Mouse (Mus musculus) kidney, adult 18-20 months (tissue): ENCODE measurements at regions not wholly inside any gene's neighbourhood (a gene's known extent, or its start where the extent isn't known, plus 50 kb on each side); places are given as distances from the start of the nearest gene placed in this dataset.

ENCODE experiments used
- DNase-seq: peaks from one replicate; pipeline ENCODE4 v3.0.0; 2021

- DNase-seq, result no peak
Measured at GRCm38 (mm10) chr8:84336376-84336775, 51.9 kb upstream of the Cacna1a start.

DNA sequence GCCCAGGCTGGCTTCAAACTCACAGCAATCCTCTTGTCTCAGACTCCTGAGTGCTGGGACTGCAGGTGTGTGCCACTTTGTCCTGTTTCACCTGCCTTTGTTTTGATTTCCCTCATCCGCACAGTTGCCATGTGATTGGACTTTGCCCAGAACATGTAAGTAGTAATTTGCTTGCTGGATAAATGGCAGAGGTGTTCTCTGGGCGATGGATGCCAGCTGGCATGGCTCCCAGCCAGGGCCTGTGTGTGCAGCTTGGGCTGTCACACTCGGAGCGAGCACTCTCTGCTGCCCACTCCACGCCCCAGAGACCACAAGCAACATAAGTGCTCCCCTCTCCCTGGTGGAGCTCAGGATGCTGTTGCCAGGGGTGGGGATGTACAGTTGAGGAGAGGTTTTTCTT is 53.9 kb upstream of the Cacna1a start:
- peak; percentile 83 for DNase-seq

DNA sequence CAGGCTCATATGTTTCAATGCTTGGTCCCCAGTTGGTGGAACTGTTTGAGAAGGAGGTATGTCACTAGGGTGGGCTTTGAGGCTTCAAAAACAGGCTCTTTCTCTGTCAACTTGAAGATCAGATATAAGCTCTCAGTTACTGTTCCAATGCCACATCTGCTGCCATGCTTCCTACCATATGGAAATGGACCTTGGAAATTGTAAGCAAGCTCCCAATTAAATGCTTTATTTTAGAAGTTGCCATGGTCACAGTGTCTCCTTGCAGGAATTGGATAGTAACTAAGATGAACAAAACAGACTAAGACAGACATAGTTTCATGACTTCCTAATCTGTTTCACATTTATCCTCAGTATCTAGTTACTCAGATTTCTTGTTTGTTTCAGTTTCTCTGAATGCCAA is 56.7 kb upstream of the Cacna1a start:
- DNase-seq, result no peak

GRCm38 (mm10) chr8:84329535-84329934 is 58.7 kb upstream of the Cacna1a start:
- no peak for DNase-seq

- DNase-seq, result no peak
Measured at GRCm38 (mm10) chr8:84322761-84323160, 52.6 kb upstream of the Ccdc130 start.

- DNase-seq, result no peak
Measured at GRCm38 (mm10) chr8:84321841-84322240, 51.7 kb upstream of the Ccdc130 start.
